Mouse (Mus musculus) mouse trophoblast stem cell (cell line): Measurements from ENCODE around the gene Krtdap.
"Not testable (repeated sequence)": the region's sequence is repeated elsewhere in the genome, so short reads cannot be mapped to it uniquely, and the experiment has no call there.

Source experiments
- in situ Hi-C, 2 experiments: fragments of 300-500 bp; cut with MseI, MboI; formaldehyde crosslinking; loops; 2 replicates in 1 of 2; 3 replicates in 1 of 2; pipeline ENCODE4 v1.15.1; 2025

Krtdap gene

GRCm38 (mm10) chr7:30832684-30833083 lies 45.0 kb downstream of the Krtdap start:
- in situ Hi-C loops: not testable (repeated sequence)

GRCm38 (mm10) chr7:30837277-30837676 lies 49.6 kb downstream of the Krtdap start:
- in situ Hi-C loops: no loop called here

GRCm38 (mm10) chr7:30840306-30840705 lies 52.6 kb downstream of the Krtdap start:
- in situ Hi-C loops: no loop called here
